Mouse (Mus musculus) CH12.LX (cell line): ENCODE results near the gene Ephb6.

ENCODE experiments used
- CHD2 ChIP-seq: IDR thresholded peaks from 2 replicates; pipeline ENCODE4 v1.6.1; 2011; ENCODE audit warnings: low read length, improper control_type of control experiment
- CTCF ChIP-seq, 2 experiments: IDR thresholded peaks in 1 of 2; conservative IDR thresholded peaks in 1 of 2; 2 replicates each; pipeline ENCODE4 v1.5.1; 2011 to 2012; ENCODE audit warnings: low read depth in 2 of 2, low read length in 2 of 2, improper control_type of control experiment in 1 of 2, inconsistent platforms in 1 of 2, mild to moderate bottlenecking in 1 of 2, moderate library complexity in 1 of 2
- POLR2A ChIP-seq: IDR thresholded peaks from 2 replicates; pipeline ENCODE4 v1.6.1; 2011; ENCODE audit warnings: low read depth, mild to moderate bottlenecking, improper control_type of control experiment, low read length

DNA sequence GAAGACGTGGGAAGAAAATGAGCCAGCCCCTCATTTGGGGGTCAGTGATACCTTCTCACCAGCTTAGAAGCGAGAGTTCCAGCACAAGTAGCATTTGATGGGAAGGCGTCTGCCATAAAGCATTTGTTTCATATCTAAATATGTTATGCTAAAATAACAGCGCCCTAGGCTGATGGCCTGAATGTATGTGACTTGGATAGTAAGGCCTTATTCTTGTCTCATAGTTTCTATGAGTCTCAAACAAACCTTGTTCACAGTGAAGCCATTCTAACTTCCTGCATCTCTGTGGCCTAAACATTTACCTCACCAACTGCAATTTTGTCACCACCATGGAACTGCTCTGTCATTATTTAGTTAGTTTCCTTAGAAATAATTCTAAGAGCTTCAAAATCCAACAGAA lies 42.7 kb upstream of the Ephb6 start:
- TF ChIP-seq CTCF (conservative IDR thresholded peaks at IDR 0.05 in 1 of 2, IDR thresholded peaks at IDR 0.05 in 1 of 2; ENCODE audit: low read depth in 2 of 2, low read length in 2 of 2), result no peak
- TF ChIP-seq CHD2, result no peak
- no peak for TF ChIP-seq POLR2A
